Mouse (Mus musculus) right cerebral cortex, postnatal 4 days (tissue): Measurements from ENCODE around the gene Slc22a12.

Source experiments
- DNase-seq: peaks from one replicate; pipeline ENCODE4 v3.0.0-alpha.2; 2022

The Slc22a12 gene

DNA sequence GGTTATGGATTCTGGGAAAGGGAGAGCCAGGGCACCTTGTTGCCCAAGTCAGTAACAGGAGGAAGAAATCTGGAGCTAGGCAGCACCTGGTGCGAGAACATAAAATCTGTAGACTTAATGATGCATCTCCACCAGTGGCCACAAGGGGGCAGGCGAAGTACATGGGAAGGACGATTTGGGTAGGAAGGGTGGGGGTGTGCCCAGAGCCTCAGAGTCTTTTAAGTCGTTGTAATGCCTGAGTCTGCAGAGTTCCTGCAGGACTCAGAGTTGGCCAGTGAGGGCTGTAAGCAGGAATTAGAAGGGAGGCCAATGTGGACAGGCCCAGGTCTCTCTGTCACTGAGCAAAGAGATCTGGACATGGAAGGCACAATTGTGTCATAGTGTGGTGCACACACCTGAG, 53.8 kb downstream of the Slc22a12 start:
- DNase-seq: peak; percentile 96
